Mouse (Mus musculus) bone marrow macrophage, adult 2 months (primary cell): Measurements from ENCODE around the gene Ctnnd2.

Experiments used
- CTCF ChIP-seq: IDR thresholded peaks from 2 replicates; pipeline ENCODE4 v1.5.1; 2012; ENCODE audit warnings: low read depth, mild to moderate bottlenecking, low read length, moderate library complexity
- POLR2A ChIP-seq: IDR thresholded peaks from 2 replicates; pipeline ENCODE4 v1.6.1; 2012; ENCODE audit warnings: mild to moderate bottlenecking, low read depth, low read length, borderline replicate concordance

- TF ChIP-seq CTCF: no peak
- no peak for TF ChIP-seq POLR2A
These were observed 291.2 kb downstream of the Ctnnd2 start for GRCm38 (mm10) chr15:30463471-30464047.
